Mouse (Mus musculus) spleen, postnatal 14 days (tissue): ENCODE measurements around the gene Hebp1.

ENCODE experiments used
- DNase-seq, 2 experiments: peaks; one replicate each; pipeline ENCODE4 v3.0.0; 2021 to 2022; ENCODE audit warnings: low spot score in 2 of 2

Hebp1 gene

GRCm38 (mm10) chr6:135162311-135162710, 35.5 kb downstream of the Hebp1 start:
- no peak for DNase-seq

- DNase-seq = no peak
These were observed 36.5 kb downstream of the Hebp1 start for GRCm38 (mm10) chr6:135161356-135161755.

DNA sequence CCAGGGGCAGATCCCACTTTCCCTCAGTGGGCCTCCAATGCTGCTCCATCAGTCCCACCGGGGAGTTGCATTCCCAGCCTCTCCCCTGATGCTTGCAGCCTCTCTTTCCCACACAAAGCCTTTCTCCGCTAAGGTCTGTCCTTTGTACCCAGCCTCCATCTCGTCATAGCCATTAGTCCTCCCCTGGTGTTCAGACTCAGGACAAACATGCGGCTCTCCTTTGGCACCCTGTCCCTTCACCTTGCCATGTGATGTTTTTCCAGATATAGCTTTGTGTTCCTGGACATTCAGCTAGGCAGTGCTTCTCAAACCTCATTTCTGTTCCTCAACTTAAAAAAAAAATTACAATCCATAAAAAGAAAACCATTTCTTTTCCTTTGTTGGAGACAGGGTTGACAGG, 39.3 kb downstream of the Hebp1 start:
- no peak for DNase-seq

DNA sequence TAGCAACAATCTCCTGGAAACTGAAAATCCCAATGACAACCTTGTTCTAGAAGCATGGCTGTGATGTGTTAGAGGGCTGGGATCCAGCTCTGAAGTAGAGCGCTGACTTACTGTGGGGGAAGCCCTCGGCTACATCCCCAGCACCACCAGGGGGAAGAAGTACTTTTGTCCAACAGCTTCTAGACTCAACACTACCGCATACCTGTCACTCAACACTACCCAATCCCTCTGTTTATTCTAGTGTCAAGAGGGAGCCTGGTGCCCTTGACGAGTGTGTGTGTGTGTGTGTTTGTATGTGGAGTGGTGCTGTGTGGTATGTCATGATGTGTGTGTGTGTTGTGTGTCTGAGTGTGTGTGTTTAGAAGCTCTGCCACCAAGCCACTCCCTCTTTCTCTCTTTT, 40.3 kb downstream of the Hebp1 start:
- DNase-seq = no peak

GRCm38 (mm10) chr6:135156597-135156996, 41.2 kb downstream of the Hebp1 start:
- DNase-seq = no peak

- no peak for DNase-seq
These were observed 44.1 kb downstream of the Hebp1 start for GRCm38 (mm10) chr6:135153719-135154118.

DNA sequence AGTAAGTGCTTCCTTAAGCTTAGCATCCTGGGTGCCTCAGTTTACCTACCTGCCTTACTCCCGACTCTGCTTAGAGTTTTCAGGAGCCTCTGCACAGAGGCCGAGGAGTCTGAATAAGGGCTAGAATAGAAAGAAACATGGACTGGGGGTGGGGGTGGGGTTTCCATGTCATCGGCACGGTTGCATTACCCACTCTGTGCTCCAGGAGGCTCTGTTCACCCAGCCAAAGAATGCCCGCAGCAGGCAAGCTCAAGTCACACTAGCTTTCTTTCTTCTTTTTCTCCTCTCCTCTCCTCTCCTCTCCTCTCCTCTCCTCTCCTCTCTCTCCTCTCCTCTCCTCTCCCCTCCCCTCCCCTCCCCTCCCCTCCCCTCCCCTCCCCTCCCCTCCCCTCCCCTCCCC, 47.5 kb downstream of the Hebp1 start:
- no peak for DNase-seq

GRCm38 (mm10) chr6:135149722-135150121, 48.1 kb downstream of the Hebp1 start:
- DNase-seq = no peak

DNA sequence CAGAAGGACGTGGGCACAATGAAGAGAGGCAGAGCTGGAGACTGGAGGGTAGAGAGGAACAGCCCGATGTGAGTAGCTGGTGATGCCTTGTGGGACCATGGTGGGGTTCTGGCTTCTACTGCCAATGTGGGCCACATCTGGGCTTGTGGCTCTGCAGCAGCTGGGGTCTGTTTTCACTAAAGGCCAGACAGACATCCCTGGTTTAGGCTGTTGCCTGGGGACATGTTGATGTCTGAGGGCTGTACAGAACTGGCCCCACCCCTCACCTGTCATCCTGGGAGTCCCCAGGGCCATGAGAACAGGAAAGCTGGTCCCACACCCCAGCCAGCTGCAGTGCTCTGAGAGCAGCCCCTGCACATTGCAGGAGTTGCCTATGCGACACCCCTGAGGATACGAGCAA, 48.6 kb downstream of the Hebp1 start:
- DNase-seq = no peak

DNA sequence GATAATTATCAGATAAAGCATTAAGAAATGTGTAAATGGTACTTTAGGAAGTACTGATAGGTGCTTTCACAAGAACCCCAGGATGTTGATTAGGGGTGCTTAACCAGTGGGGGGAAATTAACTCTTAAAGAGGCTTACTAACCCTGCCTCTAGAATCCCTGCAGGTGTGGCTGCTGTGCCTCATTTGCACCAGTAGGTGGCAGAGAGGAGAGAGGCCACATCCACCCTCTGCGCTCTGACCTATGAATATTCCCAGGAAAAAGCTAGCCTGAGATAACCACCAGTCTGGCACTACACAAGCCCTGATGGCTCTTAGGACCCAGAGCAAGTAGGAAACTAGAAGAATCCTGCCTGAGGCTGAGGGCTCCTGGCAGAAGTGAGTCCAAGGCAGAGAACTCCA, 49.3 kb downstream of the Hebp1 start:
- DNase-seq = peak in 1 of 2 experiments; percentile 26

DNA sequence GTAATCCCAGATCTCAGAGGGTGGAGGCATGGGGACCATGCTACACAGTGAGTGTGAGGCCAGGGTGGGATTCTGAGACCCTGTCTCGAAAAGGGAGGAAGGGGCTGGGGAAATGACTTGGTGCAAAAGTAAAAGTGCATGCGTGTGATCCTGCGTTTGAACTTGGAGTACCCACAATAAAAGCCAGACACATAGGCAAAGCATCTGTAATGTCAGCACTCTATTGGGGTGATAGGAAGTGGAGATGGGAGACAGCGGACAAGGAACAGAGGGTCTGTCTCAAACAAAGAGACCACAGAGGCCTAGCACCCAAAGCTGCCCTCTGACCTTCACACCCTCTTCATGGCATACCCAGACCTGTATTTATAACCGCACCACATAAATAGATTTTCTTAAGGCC, 51.8 kb downstream of the Hebp1 start:
- DNase-seq = no peak

DNA sequence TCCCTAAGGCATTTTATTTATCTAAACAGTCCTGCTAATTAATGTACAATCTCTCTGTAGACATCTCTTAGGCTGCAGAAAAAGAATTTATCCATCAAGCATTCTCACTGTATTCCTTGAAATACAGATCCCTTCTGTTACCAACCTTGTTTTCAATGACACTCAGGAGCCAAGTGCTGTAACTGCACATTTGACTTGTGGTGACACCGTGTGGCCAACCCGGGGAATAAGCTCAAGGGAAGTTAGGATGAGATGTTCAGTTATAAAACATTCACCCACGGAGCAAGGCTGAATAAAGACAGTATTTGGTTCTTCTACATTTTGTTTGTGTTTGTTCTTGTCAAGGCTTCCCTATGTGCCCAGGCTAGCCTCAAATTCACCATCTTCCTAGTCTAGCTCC, 53.3 kb downstream of the Hebp1 start:
- DNase-seq = no peak

DNA sequence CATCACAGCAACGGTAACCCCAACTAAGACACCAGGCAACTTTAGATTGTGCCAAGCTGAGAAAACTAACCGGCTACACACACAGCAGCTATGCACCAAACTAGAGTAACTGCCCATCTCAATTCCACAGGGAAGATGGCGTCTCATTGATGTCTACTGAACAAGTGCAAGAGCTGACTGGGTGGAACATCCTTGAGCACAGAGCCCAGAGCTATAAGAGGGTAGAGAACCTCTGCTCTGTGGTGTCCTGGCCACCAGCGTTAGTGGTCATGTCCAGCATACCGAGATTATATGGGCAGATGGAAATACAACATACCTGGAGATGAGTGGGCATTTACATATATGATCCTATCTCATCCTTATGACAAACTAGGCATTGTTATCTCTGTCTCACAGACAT, 54.7 kb downstream of the Hebp1 start:
- DNase-seq = no peak

DNA sequence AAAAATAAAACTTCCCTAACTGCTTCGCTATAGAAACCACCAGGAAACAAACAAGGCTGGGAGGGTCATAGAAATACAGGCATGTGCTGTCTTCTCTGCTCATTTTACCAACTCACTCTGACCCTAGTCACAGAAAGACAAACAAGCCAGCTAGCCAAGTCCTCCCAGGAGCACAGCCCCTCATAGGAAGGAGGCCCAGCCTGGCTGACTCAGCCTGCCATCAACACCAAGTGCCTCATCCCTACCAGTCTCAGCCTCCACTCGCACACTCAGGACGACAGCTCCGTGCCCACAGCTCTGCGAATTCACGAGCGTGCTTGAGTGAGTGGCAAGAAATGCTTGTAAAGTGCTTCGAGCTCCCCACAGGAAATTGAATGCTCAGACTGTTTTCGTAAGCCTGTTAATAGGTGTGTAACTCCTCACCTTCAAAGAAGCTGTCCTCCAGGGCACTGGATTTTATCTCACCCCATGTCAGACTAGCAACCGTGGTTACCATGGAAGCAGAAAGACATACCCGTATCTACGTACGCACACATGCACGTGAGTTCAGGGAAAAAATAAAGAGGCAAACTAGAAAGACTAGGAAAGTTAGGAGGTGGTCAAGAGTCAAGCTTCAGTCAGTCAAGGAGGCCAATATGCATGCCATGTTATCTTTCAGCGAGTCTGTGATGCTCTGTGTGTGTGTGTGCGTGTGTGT, 56.2 kb downstream of the Hebp1 start:
- no peak for DNase-seq

DNA sequence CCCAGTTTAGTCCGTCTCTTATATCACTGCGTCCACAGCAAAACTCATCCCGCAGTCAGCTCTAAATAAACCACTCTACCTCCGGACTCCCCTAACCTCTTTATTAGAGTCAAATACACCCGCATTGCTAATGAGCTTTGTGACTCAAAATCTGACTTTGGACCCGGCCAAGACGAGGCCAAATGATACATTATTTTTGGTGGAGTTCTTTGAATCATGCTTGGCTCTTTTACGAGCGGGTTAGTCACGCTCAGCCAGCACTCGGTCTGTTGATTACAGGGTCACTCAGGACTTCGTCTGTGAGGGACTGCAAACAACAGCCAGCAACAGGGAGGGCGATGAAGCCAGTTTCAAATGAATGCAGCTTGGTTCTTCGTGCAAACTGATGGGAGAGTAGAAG, 59.1 kb downstream of the Hebp1 start:
- DNase-seq = no peak

GRCm38 (mm10) chr6:135138207-135138606, 59.6 kb downstream of the Hebp1 start:
- DNase-seq = no peak

GRCm38 (mm10) chr6:135137736-135138135, 60.1 kb downstream of the Hebp1 start:
- no peak for DNase-seq

DNA sequence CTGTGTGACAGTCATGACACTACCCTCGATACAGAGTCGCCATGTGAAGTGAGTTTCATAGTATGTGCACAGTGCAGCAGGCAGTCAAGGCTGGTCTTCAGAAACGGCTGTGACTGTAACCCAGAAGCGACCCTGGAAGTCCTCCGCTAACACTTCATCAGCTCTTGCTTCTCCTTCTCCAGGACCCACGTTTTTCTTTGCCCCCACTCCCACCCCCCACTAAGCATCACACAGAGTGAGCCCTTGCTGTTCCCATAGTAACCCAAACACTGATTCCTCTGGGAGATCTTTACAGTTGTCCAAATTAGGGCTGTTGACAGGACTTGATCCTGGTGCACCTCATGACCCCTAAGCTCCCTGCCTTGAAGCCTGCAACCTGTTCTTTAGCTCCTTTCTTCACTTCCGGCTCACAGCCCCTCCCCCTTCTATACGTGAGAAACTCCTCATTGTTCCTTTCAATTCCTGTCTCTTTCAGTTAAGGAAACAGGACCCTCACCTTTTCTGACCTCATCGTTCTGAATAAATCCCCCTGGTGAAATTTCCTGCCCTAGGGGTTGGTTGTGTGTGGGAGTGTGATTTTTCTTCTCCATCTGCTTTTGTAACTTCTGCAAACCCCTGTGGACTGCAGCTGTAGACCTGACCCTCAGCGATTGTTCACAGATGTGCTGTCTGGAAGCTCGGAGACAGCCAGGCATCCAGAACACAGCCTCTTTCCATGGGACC, 61.2 kb downstream of the Hebp1 start:
- no peak for DNase-seq

DNA sequence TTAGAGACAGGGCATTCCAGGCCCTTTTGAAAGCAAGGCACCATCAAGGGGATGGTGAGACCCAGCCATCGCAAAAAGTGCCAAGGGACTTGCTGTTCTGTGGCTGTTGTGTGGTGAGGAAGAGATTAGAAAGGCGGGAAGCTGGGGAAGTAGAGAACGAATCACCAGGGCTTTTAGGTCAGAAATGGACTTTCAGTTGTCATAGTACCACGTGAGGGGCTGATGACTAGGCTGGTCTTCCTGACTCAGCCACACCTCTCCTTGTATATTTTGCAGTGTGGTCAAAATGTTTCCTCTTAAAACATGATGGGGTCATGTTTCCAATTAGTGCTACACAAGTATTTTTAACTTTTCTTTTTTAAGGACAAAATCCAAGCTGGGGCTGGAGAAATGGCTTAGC, 62.1 kb downstream of the Hebp1 start:
- no peak for DNase-seq

GRCm38 (mm10) chr6:135133486-135133885, 64.3 kb downstream of the Hebp1 start:
- DNase-seq = no peak

DNA sequence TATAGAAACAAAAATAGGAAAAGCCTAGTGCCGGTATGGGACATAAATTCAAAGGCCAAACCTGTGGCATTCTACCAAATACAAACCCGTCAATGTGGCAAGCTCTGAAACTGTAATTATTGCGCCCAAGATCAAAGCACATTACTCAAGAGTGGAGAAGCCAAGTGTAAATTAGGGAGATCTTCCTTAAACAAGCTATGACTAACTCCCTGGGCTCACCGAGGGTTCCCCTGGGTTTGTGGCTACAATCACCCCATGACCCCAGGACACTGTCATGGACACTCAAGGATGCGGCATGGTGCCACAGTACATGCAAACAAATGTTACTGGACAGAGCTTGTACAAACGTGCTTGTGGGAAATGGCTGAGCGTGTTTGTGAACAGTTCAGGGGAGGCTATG, 64.7 kb downstream of the Hebp1 start:
- DNase-seq = no peak

DNA sequence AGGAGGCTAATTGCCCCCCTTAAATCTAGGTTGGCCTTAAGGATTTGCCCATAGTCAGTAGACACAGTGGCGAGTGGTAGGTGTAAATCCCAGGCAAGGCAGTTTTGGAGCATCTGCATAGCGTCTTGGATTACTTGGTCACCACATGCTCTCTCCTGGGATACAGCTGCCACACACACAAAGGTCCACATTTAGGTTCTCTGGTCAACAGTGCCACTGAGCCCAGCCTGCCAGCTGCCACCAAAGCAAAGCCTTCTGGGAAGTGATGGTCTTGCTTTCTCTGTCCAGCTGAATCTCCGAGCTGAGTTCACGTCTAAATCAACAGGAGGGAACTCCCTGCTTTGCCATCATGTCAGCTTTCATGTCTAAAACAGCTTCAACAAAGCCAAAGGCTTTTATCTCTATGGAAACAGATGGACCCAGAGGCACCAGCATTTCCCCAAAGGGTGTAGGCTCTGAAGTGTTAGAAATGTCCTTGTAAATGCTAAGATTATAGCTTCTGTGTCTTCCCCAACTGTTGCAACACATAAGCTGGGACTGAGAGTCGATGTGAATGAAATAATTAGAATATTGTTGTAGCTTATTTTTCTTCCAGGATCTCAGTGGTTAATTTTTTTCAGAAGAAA, 73.0 kb downstream of the Hebp1 start:
- DNase-seq = no peak

- DNase-seq = no peak
These were observed 79.6 kb downstream of the Hebp1 start, which contains the start of gene Gprc5d for GRCm38 (mm10) chr6:135118183-135118582. Gene Gprc5d, minus strand, starts transcription at chr6:135118283.
